Mouse (Mus musculus) ZHBTc4 (cell line): ENCODE results near the gene Immp2l.
"Not testable (repeated sequence)": the region's sequence is repeated elsewhere in the genome, so short reads cannot be mapped to it uniquely, and the experiment has no call there.

ENCODE experiments used
- DNase-seq: peaks from one replicate; pipeline ENCODE4 v3.0.0-alpha.2; 2011; ENCODE audit warnings: low read depth, low spot score

The Immp2l gene

GRCm38 (mm10) chr12:41023511-41024421 is at the start of gene Immp2l:
Gene Immp2l (plus strand): TSS chr12:41024090.
- peak; percentile 96 for DNase-seq

GRCm38 (mm10) chr12:40978719-40979500 is 45.0 kb upstream of the Immp2l start:
- DNase-seq: no peak

GRCm38 (mm10) chr12:40979716-40980115 is 44.2 kb upstream of the Immp2l start:
- DNase-seq: no peak

- no peak for DNase-seq
Measured at GRCm38 (mm10) chr12:40980160-40980559, 43.7 kb upstream of the Immp2l start.

- DNase-seq: peak; percentile 49
Measured at GRCm38 (mm10) chr12:40983021-40983420, 40.9 kb upstream of the Immp2l start.

GRCm38 (mm10) chr12:40984735-40985134 is 39.2 kb upstream of the Immp2l start:
- DNase-seq: peak; percentile 54

- no peak for DNase-seq
Measured at GRCm38 (mm10) chr12:40985791-40986190, 38.1 kb upstream of the Immp2l start.

- no peak for DNase-seq
Measured at GRCm38 (mm10) chr12:40988311-40989065, 35.4 kb upstream of the Immp2l start.

GRCm38 (mm10) chr12:40991647-40992046 is 32.2 kb upstream of the Immp2l start:
- DNase-seq: no peak

- DNase-seq: not testable (repeated sequence)
Measured at GRCm38 (mm10) chr12:40992237-40992636, 31.7 kb upstream of the Immp2l start.

GRCm38 (mm10) chr12:40994846-40995245 is 29.0 kb upstream of the Immp2l start:
- DNase-seq: no peak

GRCm38 (mm10) chr12:40995618-40996370 is 28.1 kb upstream of the Immp2l start:
- peak; percentile 64 for DNase-seq

GRCm38 (mm10) chr12:41022516-41022915 is 1.4 kb upstream of the Immp2l start:
- no peak for DNase-seq

GRCm38 (mm10) chr12:41024512-41024911 is 622 bp downstream of the Immp2l start:
- DNase-seq: no peak

- no peak for DNase-seq
Measured at GRCm38 (mm10) chr12:41027485-41027884, 3.6 kb downstream of the Immp2l start.

GRCm38 (mm10) chr12:41031119-41031518 is 7.2 kb downstream of the Immp2l start:
- DNase-seq: no peak

GRCm38 (mm10) chr12:41033196-41033595 is 9.3 kb downstream of the Immp2l start:
- DNase-seq: no peak

GRCm38 (mm10) chr12:41039834-41040233 is 15.9 kb downstream of the Immp2l start:
- no peak for DNase-seq

GRCm38 (mm10) chr12:41041737-41042136 is 17.8 kb downstream of the Immp2l start:
- no peak for DNase-seq

GRCm38 (mm10) chr12:41044493-41045132 is 20.7 kb downstream of the Immp2l start:
- no peak for DNase-seq
